Mouse (Mus musculus): ENCODE results near the gene Sox13. TPM values are rescaled to one million over a fixed set of nuclear protein-coding genes. Genes with fewer than 3 reads are reported as not detected.

Sox13 gene
- polyA plus RNA-seq, 1 experiment from 2014 or later: 5.2 TPM

- no peak overlapping the region for H3K27ac ChIP-seq (ENCODE audit: low read length)
- H3K9me3 ChIP-seq (replicated peaks; ENCODE audit: control insufficient read depth, low read length): no peaks in the 10 kb centered on the region
- H3K9ac ChIP-seq (ENCODE audit: low read length): peak overlapping the region; percentile 33; the same call in 1 of the 2 replicates
- no peak for ATAC-seq (ENCODE audit: insufficient read depth, low FRiP score)
- no peak overlapping the region for H3K4me2 ChIP-seq (ENCODE audit: low read depth, low read length)
- H3K36me3 ChIP-seq (ENCODE audit: control insufficient read depth, insufficient read depth, low read length): no peaks in the 10 kb centered on the region
- no peak overlapping the region for H3K4me3 ChIP-seq (replicated peaks; ENCODE audit: low read length)
- H3K4me1 ChIP-seq (ENCODE audit: control insufficient read depth, insufficient read depth, low read length): peaks cover 42% of the 10 kb centered on the region
- no peaks in the 10 kb centered on the region for H3K27me3 ChIP-seq (ENCODE audit: control insufficient read depth, insufficient read depth, low read length)
- WGBS: 40% methylated on average over 3 of the region's 3 CpGs
Measured at GRCm38 (mm10) chr1:133420491-133420890, 3.7 kb downstream of the Sox13 start.

- no peak for ATAC-seq (ENCODE audit: insufficient read depth, low FRiP score)
- H3K27me3 ChIP-seq (ENCODE audit: control insufficient read depth, insufficient read depth, low read length): no peaks in the 10 kb centered on the region
- 67% methylated on average over 3 of the region's 3 CpGs for WGBS
- 0 out of 2 replicates have a peak overlapping the region, but pooled peaks have one; percentile 56 for H3K4me2 ChIP-seq (ENCODE audit: low read depth, low read length)
- H3K4me1 ChIP-seq (ENCODE audit: control insufficient read depth, insufficient read depth, low read length): peaks cover 53% of the 10 kb centered on the region
- H3K9me3 ChIP-seq (replicated peaks; ENCODE audit: control insufficient read depth, low read length): no peaks in the 10 kb centered on the region
- no peaks in the 10 kb centered on the region for H3K36me3 ChIP-seq (ENCODE audit: control insufficient read depth, insufficient read depth, low read length)
- no peak overlapping the region for H3K9ac ChIP-seq (ENCODE audit: low read length)
- H3K27ac ChIP-seq (ENCODE audit: low read length): peak overlapping the region; percentile 87; the same call in 1 of the 2 replicates
- no peak overlapping the region for H3K4me3 ChIP-seq (replicated peaks; ENCODE audit: low read length)
Measured at GRCm38 (mm10) chr1:133419178-133419834, 4.9 kb downstream of the Sox13 start.

GRCm38 (mm10) chr1:133418164-133418800 is 5.9 kb downstream of the Sox13 start:
- Histone ChIP-seq H3K27me3 (ENCODE audit: control insufficient read depth, insufficient read depth, low read length) (no peaks in the 10 kb centered on the region), H3K4me2 (ENCODE audit: low read depth, low read length) (peak overlapping the region; percentile 56), H3K9ac (ENCODE audit: low read length) (peak overlapping the region; percentile 70), H3K9me3 (replicated peaks; ENCODE audit: control insufficient read depth, low read length) (no peaks in the 10 kb centered on the region), H3K27ac (ENCODE audit: low read length) (peak overlapping the region; percentile 87), H3K4me3 (replicated peaks; ENCODE audit: low read length) (peak overlapping the region; percentile 48), H3K36me3 (ENCODE audit: control insufficient read depth, insufficient read depth, low read length) (no peaks in the 10 kb centered on the region), H3K4me1 (ENCODE audit: control insufficient read depth, insufficient read depth, low read length) (peaks cover 60% of the 10 kb centered on the region)
- peak; percentile 85 for ATAC-seq (ENCODE audit: insufficient read depth, low FRiP score)
- WGBS: 8% methylated on average over 28 of the region's 28 CpGs

GRCm38 (mm10) chr1:133417539-133417938 is 6.6 kb downstream of the Sox13 start:
- H3K36me3 ChIP-seq (ENCODE audit: control insufficient read depth, insufficient read depth, low read length): no peaks in the 10 kb centered on the region
- 65% methylated on average over 1 of the region's 1 CpGs for WGBS
- H3K4me3 ChIP-seq (replicated peaks; ENCODE audit: low read length): peak overlapping the region; percentile 48
- H3K27ac ChIP-seq (ENCODE audit: low read length): peak overlapping the region; percentile 87
- no peaks in the 10 kb centered on the region for H3K27me3 ChIP-seq (ENCODE audit: control insufficient read depth, insufficient read depth, low read length)
- H3K4me1 ChIP-seq (ENCODE audit: control insufficient read depth, insufficient read depth, low read length): peaks cover 66% of the 10 kb centered on the region
- H3K9ac ChIP-seq (ENCODE audit: low read length): peak overlapping the region; percentile 70
- ATAC-seq (ENCODE audit: insufficient read depth, low FRiP score): peak; percentile 23; the same call in 1 of the 2 replicates
- no peaks in the 10 kb centered on the region for H3K9me3 ChIP-seq (replicated peaks; ENCODE audit: control insufficient read depth, low read length)
- peak overlapping the region; percentile 56 for H3K4me2 ChIP-seq (ENCODE audit: low read depth, low read length)

GRCm38 (mm10) chr1:133417113-133417512 is 7.1 kb downstream of the Sox13 start:
- Histone ChIP-seq H3K4me2 (ENCODE audit: low read depth, low read length) (peak overlapping the region; percentile 56; the same call in 1 of the 2 replicates), H3K27me3 (ENCODE audit: control insufficient read depth, insufficient read depth, low read length) (no peaks in the 10 kb centered on the region), H3K9me3 (replicated peaks; ENCODE audit: control insufficient read depth, low read length) (no peaks in the 10 kb centered on the region), H3K9ac (ENCODE audit: low read length) (peak overlapping the region; percentile 70; the same call in 1 of the 2 replicates), H3K27ac (ENCODE audit: low read length) (peak overlapping the region; percentile 87; the same call in 1 of the 2 replicates), H3K4me1 (ENCODE audit: control insufficient read depth, insufficient read depth, low read length) (peaks cover 66% of the 10 kb centered on the region), H3K4me3 (replicated peaks; ENCODE audit: low read length) (no peak overlapping the region), H3K36me3 (ENCODE audit: control insufficient read depth, insufficient read depth, low read length) (no peaks in the 10 kb centered on the region)
- WGBS: 69% methylated on average over 3 of the region's 3 CpGs
- no peak for ATAC-seq (ENCODE audit: insufficient read depth, low FRiP score)

GRCm38 (mm10) chr1:133416472-133416871 is 7.7 kb downstream of the Sox13 start:
- no peaks in the 10 kb centered on the region for H3K27me3 ChIP-seq (ENCODE audit: control insufficient read depth, insufficient read depth, low read length)
- no peak for ATAC-seq (ENCODE audit: insufficient read depth, low FRiP score)
- no peak overlapping the region for H3K9ac ChIP-seq (ENCODE audit: low read length)
- 77% methylated on average over 7 of the region's 7 CpGs for WGBS
- peaks cover 62% of the 10 kb centered on the region for H3K4me1 ChIP-seq (ENCODE audit: control insufficient read depth, insufficient read depth, low read length)
- peak overlapping the region; percentile 87; the same call in 1 of the 2 replicates for H3K27ac ChIP-seq (ENCODE audit: low read length)
- no peak overlapping the region for H3K4me3 ChIP-seq (replicated peaks; ENCODE audit: low read length)
- H3K9me3 ChIP-seq (replicated peaks; ENCODE audit: control insufficient read depth, low read length): no peaks in the 10 kb centered on the region
- no peaks in the 10 kb centered on the region for H3K36me3 ChIP-seq (ENCODE audit: control insufficient read depth, insufficient read depth, low read length)
- H3K4me2 ChIP-seq (ENCODE audit: low read depth, low read length): 0 out of 2 replicates have a peak overlapping the region, but pooled peaks have one; percentile 1

- H3K27ac ChIP-seq (ENCODE audit: low read length): peak overlapping the region; percentile 66
Measured at GRCm38 (mm10) chr1:133415505-133415904, 8.7 kb downstream of the Sox13 start.

GRCm38 (mm10) chr1:133415086-133415485 is 9.1 kb downstream of the Sox13 start:
- peak overlapping the region; percentile 66 for H3K27ac ChIP-seq (ENCODE audit: low read length)
- peak overlapping the region; percentile 38 for H3K9ac ChIP-seq (ENCODE audit: low read length)
- H3K4me3 ChIP-seq (replicated peaks; ENCODE audit: low read length): no peak overlapping the region; the same call in 1 of the 2 replicates
- no peaks in the 10 kb centered on the region for H3K36me3 ChIP-seq (ENCODE audit: control insufficient read depth, insufficient read depth, low read length)
- no peaks in the 10 kb centered on the region for H3K9me3 ChIP-seq (replicated peaks; ENCODE audit: control insufficient read depth, low read length)
- H3K27me3 ChIP-seq (ENCODE audit: control insufficient read depth, insufficient read depth, low read length): no peaks in the 10 kb centered on the region
- no peak overlapping the region for H3K4me2 ChIP-seq (ENCODE audit: low read depth, low read length)
- WGBS: 37% methylated on average over 7 of the region's 7 CpGs
- H3K4me1 ChIP-seq (ENCODE audit: control insufficient read depth, insufficient read depth, low read length): peaks cover 52% of the 10 kb centered on the region
- ATAC-seq (ENCODE audit: insufficient read depth, low FRiP score): no peak

More at GRCm38 (mm10) chr1:133415505-133415904, 8.7 kb downstream of the Sox13 start:
- H3K9me3 ChIP-seq (replicated peaks; ENCODE audit: control insufficient read depth, low read length): no peaks in the 10 kb centered on the region
- WGBS: 60% methylated on average over 6 of the region's 6 CpGs
- H3K27me3 ChIP-seq (ENCODE audit: control insufficient read depth, insufficient read depth, low read length): no peaks in the 10 kb centered on the region
- H3K9ac ChIP-seq (ENCODE audit: low read length): peak overlapping the region; percentile 38
- no peak overlapping the region for H3K4me2 ChIP-seq (ENCODE audit: low read depth, low read length)
- H3K4me1 ChIP-seq (ENCODE audit: control insufficient read depth, insufficient read depth, low read length): peaks cover 53% of the 10 kb centered on the region
- no peak for ATAC-seq (ENCODE audit: insufficient read depth, low FRiP score)
- H3K4me3 ChIP-seq (replicated peaks; ENCODE audit: low read length): no peak overlapping the region; the same call in 1 of the 2 replicates
- no peaks in the 10 kb centered on the region for H3K36me3 ChIP-seq (ENCODE audit: control insufficient read depth, insufficient read depth, low read length)

GRCm38 (mm10) chr1:133412941-133413340 is 11.2 kb downstream of the Sox13 start:
- H3K27ac ChIP-seq (ENCODE audit: low read length): peak overlapping the region; percentile 68
- no peaks in the 10 kb centered on the region for H3K27me3 ChIP-seq (ENCODE audit: control insufficient read depth, insufficient read depth, low read length)
- ATAC-seq (ENCODE audit: insufficient read depth, low FRiP score): no peak
- no peaks in the 10 kb centered on the region for H3K9me3 ChIP-seq (replicated peaks; ENCODE audit: control insufficient read depth, low read length)
- no peak overlapping the region for H3K4me2 ChIP-seq (ENCODE audit: low read depth, low read length)
- H3K4me1 ChIP-seq (ENCODE audit: control insufficient read depth, insufficient read depth, low read length): peaks cover 44% of the 10 kb centered on the region
- WGBS: 38% methylated on average over 9 of the region's 9 CpGs
- H3K9ac ChIP-seq (ENCODE audit: low read length): peak overlapping the region; percentile 47
- H3K4me3 ChIP-seq (replicated peaks; ENCODE audit: low read length): no peak overlapping the region
- no peaks in the 10 kb centered on the region for H3K36me3 ChIP-seq (ENCODE audit: control insufficient read depth, insufficient read depth, low read length)

Measured in stomach, embryonic 16.5 days (tissue).